Mouse (Mus musculus): ENCODE measurements around the gene Zfp180.
"Not testable (repeated sequence)": the region's sequence is repeated elsewhere in the genome, so short reads cannot be mapped to it uniquely, and the experiment has no call there.

The Zfp180 gene

DNA sequence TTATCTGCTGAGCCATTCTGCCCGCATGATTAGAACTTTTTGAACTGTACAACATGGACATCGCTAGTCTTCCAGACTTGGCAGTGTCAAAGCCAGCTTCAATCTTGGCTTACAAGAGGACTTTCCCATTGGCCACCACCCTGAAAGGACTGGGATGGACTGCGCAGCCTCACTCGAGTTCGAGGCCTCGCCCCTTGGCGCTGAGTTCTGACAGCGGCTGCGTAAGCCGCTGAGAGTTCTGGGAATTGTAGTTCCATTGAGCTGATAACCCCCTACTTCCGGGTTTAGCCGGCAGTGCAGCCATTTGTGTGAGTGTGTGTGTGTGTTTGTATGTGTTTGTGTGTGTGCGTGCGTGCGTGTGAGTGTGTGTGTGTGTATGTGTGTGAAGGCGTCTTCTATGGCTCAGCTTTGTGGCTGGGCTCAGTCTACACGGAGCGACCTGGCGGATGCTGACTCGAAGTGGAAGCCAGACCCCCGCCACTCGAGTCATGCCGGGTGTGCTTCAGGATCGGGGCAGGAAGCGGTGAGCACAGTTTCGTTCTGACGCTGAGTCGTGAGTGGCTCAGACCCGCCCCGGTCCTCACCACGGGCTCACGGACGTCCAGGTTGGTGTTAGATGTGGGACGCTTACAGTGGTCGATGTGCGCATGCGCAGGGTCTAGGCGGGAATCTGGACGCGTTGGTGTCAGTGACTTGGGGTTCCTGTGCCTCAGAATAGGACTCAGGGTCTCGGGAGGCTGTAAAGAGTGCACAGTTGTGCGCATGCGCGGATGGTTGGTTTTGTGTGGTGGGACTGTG lies at the start of gene Zfp180:
TSS of gene Zfp180 (plus strand) at position 291 of the 798 bp plus-strand sequence.
- DNase-seq (ENCODE audit: low read depth, low spot score), result peak; percentile 99

DNA sequence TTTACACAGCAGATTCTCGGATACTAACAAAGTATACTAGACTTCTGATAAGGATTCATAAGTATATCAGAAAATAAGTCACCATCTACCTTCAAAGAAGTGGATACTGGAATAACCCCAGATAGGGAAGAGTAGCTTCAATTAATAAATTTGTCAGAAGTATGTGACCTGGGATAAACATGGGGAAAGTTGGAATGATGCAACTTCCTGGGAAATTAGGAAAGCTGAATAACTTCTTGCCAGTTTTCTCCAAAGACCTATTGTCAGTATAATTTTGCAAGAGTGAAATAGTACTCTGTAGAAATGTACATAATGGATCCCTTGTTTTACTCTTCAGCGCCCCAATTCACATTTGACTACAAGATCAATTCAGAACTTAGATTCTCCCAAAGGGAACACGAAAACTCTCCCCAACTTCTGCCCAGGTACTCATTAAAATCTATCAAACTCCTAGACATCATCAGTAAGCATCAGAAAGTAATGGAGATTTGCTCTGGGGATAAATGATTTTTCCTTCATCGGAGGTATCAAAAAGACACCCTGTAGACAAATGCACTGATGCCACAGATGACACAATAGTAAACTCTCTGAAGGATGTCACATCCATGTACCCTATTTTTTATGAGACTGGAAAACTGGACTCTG lies 28.9 kb upstream of the Zfp180 start, which contains the start of gene Vmn1r183:
TSS of gene Vmn1r183 (plus strand) at position 595 of the 645 bp plus-strand sequence.
- no peak for DNase-seq (ENCODE audit: low read depth, low spot score)

DNA sequence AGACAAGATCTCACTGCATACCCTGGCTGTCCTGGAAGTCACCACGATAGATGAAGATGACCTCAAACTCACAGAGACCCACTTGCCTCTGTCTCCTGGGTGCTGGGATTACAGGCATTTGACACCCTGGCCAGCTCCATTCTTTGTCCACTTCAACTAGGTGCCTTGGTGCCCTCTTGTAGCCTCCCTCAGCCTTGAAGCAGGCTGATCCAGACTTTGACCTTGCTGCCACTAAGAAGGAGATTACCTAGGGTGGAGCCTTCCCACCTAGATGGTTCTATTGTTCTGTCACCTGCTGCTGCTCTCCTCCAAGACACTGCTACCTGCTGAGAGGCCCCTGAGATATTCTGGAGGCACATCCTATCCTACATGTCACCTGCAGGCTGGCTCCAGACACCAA lies 7.3 kb upstream of the Zfp180 start:
- not testable (repeated sequence) for DNase-seq (ENCODE audit: low read depth, low spot score)

DNA sequence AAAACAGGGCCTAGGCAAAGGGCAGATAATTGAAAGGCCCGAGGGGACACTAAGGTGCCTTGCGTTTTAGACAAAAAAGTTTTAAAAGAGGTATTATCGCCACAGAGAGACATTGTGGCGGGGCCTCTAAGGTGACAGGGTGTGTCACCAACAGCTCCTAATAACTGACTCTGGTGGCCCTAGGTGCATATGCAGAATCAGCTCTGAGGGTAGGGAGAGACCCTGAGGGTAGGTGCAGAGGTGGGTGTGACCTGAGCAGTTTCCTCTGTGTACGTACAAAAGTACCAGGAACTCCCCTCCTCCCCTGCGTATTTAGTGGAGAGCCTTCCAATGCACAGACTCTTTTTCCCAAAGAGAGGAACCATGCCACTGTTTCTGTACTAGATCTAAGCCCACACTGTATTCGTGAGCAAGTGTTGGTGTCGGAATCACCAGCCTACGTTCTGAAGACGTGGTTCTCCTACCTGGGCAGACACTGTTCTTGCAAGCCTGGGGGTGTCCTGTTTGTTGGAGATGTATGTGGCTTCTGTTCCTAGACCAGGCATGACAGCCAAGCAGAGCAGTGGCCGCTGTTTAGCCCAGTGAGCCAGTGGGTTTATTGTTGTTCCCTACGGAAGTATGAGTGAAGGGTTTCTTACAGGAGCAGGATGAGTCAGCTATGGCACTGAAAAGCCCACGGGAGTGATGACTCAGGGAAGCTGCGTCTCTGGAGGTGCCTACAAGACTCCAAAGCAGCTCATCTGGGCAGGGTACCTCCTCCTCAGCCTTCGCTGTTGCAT lies 922 bp downstream of the Zfp180 start:
- DNase-seq (ENCODE audit: low read depth, low spot score), result peak; percentile 71

DNA sequence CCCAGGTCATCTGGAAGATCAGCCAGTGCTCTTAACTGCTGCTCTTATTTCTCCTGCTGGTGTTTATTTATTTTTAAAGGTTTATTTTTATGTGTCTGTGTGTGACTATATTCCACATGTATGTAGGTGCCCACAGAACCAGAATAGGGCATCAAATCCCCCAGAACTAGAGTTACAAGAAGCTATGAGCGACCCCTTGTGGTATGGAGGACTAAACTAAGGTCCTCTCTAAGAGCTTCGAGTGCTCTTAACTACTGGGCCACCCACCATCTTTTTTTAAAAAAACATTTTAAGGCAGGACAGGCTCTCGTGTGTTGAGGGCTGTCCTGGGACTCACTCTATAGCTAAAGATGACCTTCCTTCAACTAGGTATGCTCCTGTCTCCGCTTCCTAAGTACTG lies 5.1 kb downstream of the Zfp180 start:
- no peak for DNase-seq (ENCODE audit: low read depth, low spot score)

DNA sequence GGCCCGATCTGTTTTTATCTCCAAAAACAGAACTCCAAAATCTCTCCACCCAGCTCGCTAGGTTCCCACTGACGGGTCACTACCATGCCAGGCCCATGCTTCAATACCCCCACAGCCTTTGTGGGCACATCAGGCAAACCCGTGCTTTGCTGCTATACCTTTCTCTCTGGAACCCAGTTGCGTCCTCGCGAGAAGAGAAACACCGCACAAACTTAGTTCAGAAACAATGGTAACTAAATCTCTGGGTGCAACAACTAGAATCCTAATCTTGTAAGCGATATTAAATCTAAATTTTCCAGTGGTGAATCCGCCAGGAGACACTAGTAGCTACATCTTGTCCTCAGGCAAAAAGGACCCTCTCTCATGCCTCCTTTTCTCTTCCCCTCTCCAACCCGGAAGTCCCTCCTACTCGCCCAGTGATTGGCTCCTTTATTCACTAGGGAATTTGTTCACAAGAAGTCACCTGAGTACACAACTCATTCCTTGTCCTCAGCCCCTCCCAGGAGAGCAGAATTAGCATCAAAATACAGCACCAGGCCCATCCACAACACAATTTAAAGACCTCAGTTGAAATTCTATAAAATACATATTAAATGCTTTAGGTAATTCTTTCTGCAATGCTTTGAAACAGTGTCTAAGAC lies 5.9 kb downstream of the Zfp180 start:
- DNase-seq (ENCODE audit: low read depth, low spot score), result no peak

DNA sequence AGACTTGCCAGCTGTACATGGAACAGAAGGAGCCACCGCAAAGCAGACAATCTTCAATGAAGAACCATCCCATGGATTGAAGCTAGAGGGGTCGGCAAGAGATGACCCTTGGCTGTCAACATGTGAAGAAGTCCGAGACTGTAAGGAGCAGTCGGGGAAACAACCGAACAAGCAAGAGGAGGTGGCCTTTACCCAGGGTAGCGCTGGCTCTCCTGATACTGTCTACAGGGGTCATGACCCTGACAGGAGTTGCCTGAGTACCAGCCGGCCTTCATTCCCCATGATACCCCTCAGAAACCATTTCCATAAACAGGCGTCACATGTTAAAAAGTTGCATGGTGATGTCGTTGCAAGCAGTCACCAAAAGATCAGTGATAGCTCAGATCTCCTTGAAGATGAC lies 22.7 kb downstream of the Zfp180 start:
- no peak for DNase-seq (ENCODE audit: low read depth, low spot score)

DNA sequence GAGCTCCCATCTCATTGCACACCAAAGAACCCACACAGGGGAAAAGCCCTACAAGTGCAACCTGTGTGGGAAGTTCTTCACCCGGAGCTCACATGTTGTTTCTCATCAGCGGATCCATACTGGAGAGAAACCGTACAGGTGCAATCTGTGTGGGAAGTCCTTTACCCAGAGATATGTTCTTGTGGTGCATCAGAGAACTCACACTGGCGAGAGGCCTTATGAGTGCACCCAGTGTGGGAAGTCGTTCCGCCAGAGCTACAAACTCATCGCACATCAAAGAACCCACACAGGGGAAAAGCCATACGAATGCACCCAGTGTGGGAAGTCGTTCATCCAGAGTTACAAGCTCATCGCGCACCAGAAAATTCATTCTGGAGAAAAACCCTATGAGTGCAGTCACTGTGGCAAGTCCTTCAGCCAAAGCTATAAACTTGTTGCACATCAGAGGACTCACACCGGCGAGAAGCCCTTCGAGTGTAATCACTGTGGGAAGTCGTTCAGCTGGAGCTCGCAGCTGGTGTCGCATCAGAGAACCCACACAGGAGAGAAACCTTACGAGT lies 23.5 kb downstream of the Zfp180 start:
- no peak for DNase-seq (ENCODE audit: low read depth, low spot score)

DNA sequence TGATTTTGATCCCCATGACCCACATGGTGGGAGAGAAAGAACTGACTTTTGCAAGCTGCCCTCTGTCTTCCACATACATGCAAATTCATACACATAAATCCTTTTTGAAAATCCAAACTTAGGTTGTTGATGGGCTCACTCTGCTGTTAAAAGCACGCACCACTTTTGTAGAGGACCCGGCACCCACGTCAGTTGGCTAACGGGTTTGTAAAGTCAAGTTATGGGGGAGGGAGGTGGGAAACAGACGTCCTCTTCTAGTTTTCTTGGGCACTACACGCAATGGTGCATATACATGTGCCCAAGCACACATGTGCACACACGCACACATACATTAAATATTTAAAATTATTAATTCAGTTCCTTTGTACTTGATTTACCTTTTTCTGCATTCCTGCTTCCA lies 29.1 kb downstream of the Zfp180 start:
- no peak for DNase-seq (ENCODE audit: low read depth, low spot score)

DNA sequence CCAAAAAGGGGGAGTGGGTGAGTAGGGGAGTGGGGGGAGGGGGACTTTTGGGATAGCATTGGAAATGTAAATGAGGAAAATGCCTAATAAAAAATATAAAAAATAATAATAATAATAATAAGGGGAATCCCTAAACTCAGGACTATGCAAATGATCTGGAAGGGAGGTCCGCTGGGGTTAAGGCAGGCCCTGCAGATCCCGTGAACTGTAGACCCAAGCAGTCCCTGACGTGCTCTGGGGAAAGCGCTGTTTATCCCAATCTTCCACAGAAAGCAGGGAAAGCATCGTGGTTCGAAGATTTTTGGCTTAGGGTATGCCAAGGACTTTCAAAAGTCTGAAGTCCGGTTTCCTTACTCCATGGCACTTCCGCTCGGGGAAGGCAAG lies 30.0 kb downstream of the Zfp180 start:
- no peak for DNase-seq (ENCODE audit: low read depth, low spot score)

DNA sequence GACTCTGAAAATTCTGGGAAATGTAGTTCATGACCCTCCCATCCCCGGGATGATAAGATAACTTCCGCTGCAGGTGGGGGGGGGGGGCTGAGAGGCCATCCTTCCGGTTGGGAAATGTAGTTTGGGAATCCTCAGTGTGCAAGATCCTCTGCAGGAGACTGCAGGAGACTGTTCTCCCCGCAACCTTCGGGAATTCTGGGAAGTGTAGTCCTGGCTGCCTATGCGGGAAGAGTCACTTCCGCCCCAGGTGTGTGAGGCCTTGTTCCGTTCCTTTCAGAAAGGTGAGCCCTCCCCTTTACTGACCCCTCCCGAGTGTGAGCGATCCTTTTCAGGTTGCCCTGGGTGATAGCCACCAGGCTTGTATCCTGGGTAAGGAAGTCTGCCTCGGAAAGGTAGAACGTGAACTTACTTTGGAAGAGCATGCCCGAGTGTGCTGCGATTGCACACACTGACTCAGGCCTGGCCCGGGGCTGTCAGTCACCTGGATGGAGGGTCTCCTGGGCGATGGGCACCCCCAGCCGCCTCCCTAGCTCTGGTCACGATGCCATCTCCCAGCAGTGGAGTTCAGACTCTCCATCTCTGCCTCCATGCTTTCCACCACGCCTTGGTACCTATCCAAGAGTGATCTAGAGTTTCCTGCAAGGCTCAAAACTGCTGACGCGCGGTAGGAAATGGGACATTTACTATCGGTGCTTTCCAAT lies 30.6 kb downstream of the Zfp180 start, which contains the start of gene Zfp112:
TSS of gene Zfp112 (plus strand) at position 159 of the 701 bp plus-strand sequence.
- DNase-seq (ENCODE audit: low read depth, low spot score), result peak; percentile 98

DNA sequence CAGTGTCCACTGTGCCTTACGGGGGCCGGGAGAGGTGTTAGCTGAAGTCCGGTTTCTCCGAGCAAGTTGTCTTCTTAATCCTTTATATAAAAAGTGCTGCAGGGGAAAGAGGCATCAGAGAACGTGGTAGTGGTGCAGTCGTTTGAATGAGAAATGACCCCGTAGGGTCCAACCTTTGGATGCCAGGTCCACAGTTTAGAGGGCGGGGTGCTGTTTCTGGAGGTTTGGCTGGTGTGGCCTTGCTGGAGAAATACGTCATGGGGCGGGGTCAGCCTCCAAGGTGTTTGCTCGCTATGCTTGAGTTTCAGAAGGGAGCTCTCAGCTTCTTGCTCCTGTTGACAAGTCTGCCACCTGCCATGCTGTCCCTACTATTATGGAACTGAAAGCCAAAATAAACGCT lies 31.3 kb downstream of the Zfp180 start:
- DNase-seq (ENCODE audit: low read depth, low spot score), result peak; percentile 18

DNA sequence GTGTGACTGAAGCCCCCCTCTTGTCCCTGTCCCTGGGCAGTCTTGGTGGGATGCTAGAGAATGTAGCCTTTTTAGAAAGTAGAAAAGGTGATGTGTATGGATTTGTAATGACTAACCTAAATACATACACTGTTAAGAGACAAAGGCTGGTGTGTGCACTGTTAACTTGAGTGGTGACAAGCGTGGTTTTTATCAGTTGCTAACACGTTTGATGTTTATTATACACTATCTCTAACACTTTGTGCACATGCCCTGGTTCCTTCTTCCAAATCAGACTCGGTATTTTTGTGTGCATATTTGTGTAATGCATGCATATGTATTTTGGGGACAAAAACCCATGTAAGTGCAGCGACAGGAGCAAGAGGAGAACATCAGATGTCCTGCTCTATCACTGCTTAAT lies 34.9 kb downstream of the Zfp180 start:
- DNase-seq (ENCODE audit: low read depth, low spot score), result no peak

DNA sequence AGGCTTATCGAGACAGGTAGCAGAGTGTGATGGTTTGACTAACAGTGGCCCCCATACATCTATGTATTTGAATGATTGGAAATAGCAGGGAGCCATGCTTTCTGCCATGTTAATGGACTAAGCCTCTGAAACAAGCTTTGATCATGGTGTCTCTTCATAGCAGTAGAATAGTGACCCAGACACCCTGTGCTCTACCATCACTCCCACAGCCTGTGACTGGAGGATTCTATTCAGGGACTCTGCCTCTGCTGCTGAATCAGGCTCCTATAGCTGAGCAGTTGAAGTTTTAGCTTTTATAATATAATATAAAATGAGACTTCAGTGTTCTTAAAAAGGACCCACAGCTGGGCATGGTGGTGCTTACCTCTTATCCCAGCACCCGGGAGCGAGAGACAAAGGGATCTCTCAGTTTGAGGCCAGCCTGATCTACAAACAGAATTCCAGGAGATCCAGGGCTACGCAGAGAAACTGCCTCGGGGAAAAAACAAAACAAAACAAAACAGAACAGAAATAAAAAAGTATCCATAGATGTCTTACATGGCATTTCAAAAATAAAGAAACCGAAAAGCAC lies 51.8 kb downstream of the Zfp180 start:
- no peak for DNase-seq (ENCODE audit: low read depth, low spot score)

DNA sequence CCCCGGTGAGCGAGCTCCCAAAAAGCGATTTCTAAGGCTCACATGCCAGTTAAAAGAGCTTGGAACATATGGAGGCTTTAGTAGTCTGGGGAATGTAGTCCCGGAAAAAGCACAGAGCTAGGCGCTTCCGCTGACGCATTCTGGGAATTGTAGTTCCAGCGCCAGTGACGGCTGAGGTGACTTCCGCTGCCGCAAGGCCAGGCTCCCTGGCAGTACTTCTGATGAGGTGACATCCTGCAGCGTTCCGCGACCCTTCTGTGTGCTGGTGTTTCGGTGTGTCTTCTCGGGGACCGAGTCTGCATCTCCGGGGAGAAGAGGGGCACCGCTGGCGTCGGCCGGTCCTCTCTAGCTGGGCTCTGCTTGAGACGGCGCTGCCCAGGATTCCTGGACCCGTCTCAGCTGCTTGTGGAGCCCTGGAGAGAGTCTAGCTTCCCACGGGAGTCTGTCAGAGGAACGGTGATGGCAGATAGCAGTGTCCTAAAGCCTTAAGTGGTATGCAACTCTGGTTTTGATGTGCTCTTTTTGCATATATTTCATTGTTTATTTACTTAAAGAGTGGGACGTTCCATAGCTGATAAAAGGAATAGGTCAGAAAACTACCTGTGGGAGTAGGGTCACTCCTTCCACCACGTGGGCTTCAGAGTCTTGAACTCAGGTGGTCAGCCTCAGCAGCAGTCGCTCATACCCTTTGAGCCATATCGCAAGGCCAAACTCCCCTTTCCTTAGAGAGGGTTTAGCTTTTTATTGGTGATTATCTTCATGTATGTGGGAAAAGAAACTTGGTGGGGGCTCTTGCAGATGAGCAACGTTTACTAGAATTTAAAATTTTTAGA lies 52.5 kb downstream of the Zfp180 start, which contains the start of gene Zfp235:
TSS of gene Zfp235 (plus strand) at position 174 of the 833 bp plus-strand sequence.
- peak; percentile 96 for DNase-seq (ENCODE audit: low read depth, low spot score)

DNA sequence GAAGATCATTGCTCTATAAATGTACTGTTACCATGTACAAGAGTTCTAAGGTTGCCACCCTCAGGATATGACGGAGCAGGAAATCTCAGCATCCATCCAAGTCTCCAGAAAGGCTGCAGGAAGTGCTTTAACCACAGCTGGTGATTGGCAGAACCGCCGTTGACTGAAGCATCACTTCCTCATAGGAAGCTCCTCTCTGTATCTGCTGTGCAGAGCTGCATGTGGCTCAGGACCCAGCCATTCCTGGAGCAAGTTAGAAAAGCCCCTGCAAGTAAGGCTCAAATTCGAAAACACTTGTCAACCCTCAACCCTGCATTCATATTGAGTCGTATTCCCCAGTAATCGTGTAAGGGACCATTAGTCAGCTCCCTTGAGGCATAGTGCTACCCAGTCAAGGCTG lies 60.8 kb downstream of the Zfp180 start:
- DNase-seq (ENCODE audit: low read depth, low spot score), result no peak

DNA sequence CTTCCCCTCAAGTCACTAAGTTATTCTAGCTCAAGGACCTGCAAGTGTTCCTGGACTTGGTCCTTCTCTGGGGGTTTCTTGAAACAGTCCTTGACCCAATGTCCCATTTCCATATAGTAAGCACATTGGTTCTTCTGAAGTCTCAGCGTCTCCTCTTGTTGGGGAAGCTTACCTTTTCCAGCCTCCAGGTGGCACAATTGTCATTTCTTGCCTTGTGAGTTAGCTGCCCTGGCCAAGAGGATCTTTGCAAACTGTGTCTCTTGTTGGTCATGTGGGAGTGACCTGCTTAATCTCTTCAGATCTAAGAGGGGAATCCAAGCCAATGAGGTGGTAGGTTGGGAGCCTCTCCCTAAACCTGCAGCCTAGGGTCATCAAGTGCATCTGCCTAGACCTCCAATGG lies 71.5 kb downstream of the Zfp180 start:
- no peak for DNase-seq (ENCODE audit: low read depth, low spot score)

All from telencephalon, adult 2 months (tissue).